Mouse (Mus musculus) intestine, embryonic 16.5 days (tissue): ENCODE results near the gene Zc3h15. TPM values are rescaled to one million over a fixed set of nuclear protein-coding genes. Genes with fewer than 3 reads are reported as not detected.

Experiments
- ATAC-seq: fragments of 200-750 bp; cut with Nextera tagmentation; 2 replicates; pipeline ENCODE4 v1.8.0; 2017; ENCODE audit warnings: moderate TSS enrichment, moderate library complexity
- H3K27ac ChIP-seq: fragments of 300-500 bp; sonication (generic); 2 replicates; pipeline ENCODE4 v1.5.1; 2014; ENCODE audit warnings: mild to moderate bottlenecking, low read length
- H3K27me3 ChIP-seq: fragments of 300-500 bp; sonication (generic); replicated peaks from 2 replicates; pipeline ENCODE4 v1.6.1; 2014; ENCODE audit warnings: low read length, control low read depth, mixed read lengths; ENCODE audit not compliant: control insufficient read depth, insufficient read depth
- H3K36me3 ChIP-seq: fragments of 300-500 bp; sonication (generic); 2 replicates; pipeline ENCODE4 v1.6.1; 2014; ENCODE audit warnings: low read length, control low read depth; ENCODE audit not compliant: control insufficient read depth, insufficient read depth
- H3K4me1 ChIP-seq: fragments of 300-500 bp; sonication (generic); 2 replicates; pipeline ENCODE4 v1.6.1; 2014; ENCODE audit warnings: low read length, control low read depth, mixed read lengths; ENCODE audit not compliant: control insufficient read depth, insufficient read depth
- H3K4me2 ChIP-seq: fragments of 300-500 bp; sonication (generic); 2 replicates; pipeline ENCODE4 v1.6.1; 2014; ENCODE audit warnings: low read depth, low read length, control low read depth
- H3K4me3 ChIP-seq: fragments of 300-500 bp; sonication (generic); 2 replicates; pipeline ENCODE4 v1.5.1; 2014; ENCODE audit warnings: mild to moderate bottlenecking, low read length
- H3K9ac ChIP-seq: fragments of 300-500 bp; sonication (generic); 2 replicates; pipeline ENCODE4 v1.6.1; 2014; ENCODE audit warnings: low read depth, low read length
- H3K9me3 ChIP-seq: fragments of 300-500 bp; sonication (generic); 2 replicates; pipeline ENCODE4 v1.6.1; 2016; ENCODE audit warnings: low read length, control low read depth; ENCODE audit not compliant: control insufficient read depth
- WGBS: fragments of 180-500 bp; shearing (Covaris S2); extraction: QIAGEN DNeasy Blood & Tissue Kit; methylation state at CpG from one replicate; pipeline ENCODE4 v1.1.7; 2014; 5-methylcytosine and 5-hydroxymethylcytosine counted together
- polyA plus RNA-seq: library from polyadenylated mRNA; unstranded; fragments of >200 nt; fragmentation: Nextera tagmentation; extraction: Ambion mirVana; gene quantifications from 2 replicates; pipeline ENCODE4 v1.2.1, GENCODE M21; 2015

The Zc3h15 gene
- polyA plus RNA-seq, result 99.0 and 113 TPM in 2 replicates

DNA sequence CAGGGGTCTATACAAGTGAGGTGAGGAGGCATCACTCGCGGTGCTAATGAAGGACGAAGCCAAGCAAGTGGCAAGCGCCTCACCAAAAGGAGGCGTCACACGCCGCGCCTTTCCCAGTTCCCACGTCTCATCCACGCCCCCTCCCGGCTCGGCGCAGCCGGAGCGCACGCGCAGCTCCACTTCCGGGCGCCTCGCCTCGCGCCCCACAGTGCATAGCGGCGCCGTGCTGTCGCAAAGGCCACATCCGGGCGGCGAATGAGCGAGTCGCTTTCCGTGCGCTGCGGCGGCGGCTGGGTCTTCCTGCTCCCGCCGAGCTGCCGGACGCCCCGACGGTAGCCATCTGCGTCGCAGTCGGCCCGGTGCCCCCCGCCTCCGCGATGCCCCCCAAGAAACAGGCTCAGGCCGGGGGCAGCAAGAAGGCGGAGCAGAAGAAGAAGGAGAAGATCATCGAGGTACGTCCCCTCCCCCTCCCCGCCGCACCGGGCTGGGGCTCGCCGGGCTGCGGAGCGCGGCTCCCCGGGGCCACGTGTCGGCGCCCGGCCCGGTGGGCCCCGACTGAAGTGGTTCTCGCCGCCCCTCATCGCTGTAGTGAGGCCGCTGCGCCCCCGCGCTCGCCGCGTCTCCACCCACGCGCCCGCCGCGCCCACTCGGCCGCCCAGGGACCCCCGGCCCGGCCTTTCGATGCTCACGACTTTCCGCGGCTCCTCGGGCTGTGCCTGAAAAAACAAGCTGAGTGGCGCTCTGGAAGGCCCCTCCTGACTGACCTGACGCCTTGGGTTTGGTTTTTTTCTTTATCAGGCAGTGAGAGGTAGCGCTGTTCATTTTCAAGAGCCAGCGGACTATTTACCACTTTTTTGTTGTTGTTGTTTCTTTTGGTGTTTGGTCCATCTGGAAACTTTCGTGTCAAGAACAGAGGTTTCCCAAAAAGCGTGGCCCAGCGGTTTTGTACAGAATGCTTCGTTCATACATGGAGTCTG is at the start of gene Zc3h15:
TSS of gene Zc3h15 (plus strand) at position 160 of the 977 bp plus-strand sequence.
- Histone ChIP-seq H3K9me3 (no peaks in the 10 kb centered on the region), H3K4me3 (peak within 1 kb of the TSS; percentile 78), H3K36me3 (no peaks in the 10 kb centered on the region), H3K4me2 (peak within 1 kb of the TSS; percentile 73), H3K4me1 (peaks cover 12% of the 10 kb centered on the region), H3K27ac (peak within 1 kb of the TSS; percentile 89), H3K9ac (peak within 1 kb of the TSS; percentile 94), H3K27me3 (no peaks in the 10 kb centered on the region)
- whole genome bisulfite sequencing, result under 1% methylated on average over 89 of the region's 100 CpGs
- peak; percentile 99 for ATAC-seq

DNA sequence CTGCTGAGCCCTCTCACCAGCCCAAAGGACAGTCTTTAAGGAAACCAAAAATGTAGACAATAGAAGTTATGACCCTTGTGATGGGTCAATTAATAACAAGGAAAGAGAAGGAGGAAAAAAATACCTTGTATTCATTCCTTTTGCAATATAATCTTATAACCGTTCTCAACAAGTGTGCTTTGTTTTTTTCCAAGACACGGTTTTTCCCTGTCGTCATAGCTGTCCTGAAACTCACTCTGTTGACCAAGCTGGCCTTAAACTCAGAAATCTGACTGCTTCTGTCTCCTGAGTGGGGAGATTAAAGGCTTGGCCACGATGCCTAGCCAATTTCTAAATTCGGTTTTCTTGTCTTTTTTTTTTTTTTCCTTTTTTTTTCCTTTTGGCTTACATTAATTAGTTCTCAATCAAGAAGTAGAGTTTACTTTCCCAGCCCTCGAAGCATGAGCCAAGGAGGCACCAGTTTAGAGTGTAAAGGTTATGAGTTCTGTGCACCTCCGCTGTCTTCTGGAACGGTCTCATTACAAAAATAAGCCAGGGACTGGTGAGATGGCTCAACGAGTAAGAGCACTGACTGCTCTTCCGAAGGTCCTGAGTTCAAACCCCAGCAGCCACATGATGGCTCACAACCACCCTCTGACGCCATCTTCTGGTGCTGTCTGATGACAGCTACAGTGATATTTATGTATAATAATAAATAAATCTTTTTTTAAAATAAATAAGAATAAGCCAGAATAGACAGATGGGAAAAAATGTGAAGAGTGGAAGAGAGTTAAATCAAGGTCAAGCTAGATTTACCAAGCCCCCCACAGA is 23.5 kb upstream of the Zc3h15 start:
- 87% methylated on average over 11 of the region's 11 CpGs for WGBS
- Histone ChIP-seq H3K36me3 (no peaks in the 10 kb centered on the region), H3K4me1 (no peaks in the 10 kb centered on the region; the same call in 1 of the 2 replicates), H3K4me3 (no peak overlapping the region), H3K4me2 (no peak overlapping the region), H3K27me3 (no peaks in the 10 kb centered on the region), H3K27ac (no peak overlapping the region), H3K9me3 (no peaks in the 10 kb centered on the region), H3K9ac (no peak overlapping the region)
- ATAC-seq, result no peak

DNA sequence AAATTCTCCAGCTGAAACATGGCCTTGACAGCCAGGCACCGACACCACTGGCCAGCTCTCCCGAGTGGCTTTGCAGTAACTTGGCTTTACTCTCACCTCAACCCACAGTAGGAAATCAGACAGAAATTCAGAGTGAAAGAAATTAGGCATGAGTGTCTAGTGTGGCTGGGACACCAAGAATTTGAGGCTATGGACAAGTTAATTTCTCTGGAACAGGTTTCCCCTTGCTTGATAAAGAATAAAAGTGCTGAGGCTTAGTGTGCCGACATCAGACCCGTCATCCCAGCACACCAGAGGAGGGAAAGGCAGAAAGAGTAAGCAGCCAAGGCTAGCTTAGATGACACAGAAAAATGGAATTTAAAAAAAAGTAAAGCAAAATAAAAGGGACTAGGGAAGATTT is 22.7 kb upstream of the Zc3h15 start:
- WGBS, result 89% methylated on average over 4 of the region's 4 CpGs

DNA sequence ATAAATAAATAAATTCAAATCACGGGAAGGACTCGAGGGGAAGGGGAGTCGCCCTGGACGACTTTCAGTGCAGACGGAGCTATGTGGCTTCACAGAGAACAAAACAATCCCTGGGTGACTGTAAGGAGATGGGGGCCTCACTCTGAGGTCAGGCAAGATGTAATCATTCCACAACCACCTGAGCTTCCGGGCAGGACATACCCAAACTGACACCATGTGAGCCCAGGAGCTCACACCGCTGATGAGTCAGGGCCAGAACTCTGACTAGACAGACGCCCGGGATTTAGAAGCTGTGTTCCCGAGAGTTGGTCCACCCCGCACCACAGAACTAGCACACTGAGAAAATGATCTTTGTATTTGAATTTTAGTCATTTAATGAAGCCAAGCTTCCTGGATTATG is 21.4 kb upstream of the Zc3h15 start:
- Histone ChIP-seq H3K27me3 (no peaks in the 10 kb centered on the region), H3K9me3 (no peaks in the 10 kb centered on the region), H3K36me3 (no peaks in the 10 kb centered on the region), H3K4me3 (no peak overlapping the region), H3K27ac (no peak overlapping the region), H3K4me1 (no peaks in the 10 kb centered on the region; the same call in 1 of the 2 replicates), H3K4me2 (no peak overlapping the region), H3K9ac (no peak overlapping the region)
- no peak for ATAC-seq
- 40% methylated on average over 11 of the region's 11 CpGs for WGBS

More for the DNA sequence above, 22.7 kb upstream of the Zc3h15 start:
- H3K27me3 ChIP-seq, result no peaks in the 10 kb centered on the region
- no peaks in the 10 kb centered on the region for H3K9me3 ChIP-seq
- H3K4me2 ChIP-seq, result no peak overlapping the region
- H3K4me3 ChIP-seq, result no peak overlapping the region
- H3K36me3 ChIP-seq, result no peaks in the 10 kb centered on the region
- H3K27ac ChIP-seq, result no peak overlapping the region
- ATAC-seq, result no peak
- H3K4me1 ChIP-seq, result no peaks in the 10 kb centered on the region; the same call in 1 of the 2 replicates
- H3K9ac ChIP-seq, result no peak overlapping the region

DNA sequence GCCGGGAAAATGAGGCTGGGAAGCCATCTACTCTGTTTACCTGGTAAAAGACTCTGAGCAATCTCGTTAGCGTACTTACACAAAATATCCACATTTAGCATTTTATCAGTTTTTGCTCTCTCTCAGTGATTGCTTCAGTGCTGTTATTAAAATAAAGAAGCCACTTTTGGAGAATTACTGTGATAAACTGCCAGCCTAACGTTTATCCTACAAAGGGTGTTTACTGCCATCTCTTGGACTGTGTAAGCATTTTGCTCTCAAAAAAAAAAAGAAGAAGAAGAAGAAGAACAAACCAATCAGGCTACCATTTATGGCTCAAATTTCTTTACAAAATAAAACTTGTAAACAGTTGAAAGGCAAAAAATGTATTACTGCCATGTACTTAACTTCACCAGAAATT is 20.2 kb upstream of the Zc3h15 start:
- no peak for ATAC-seq
- Histone ChIP-seq H3K36me3 (no peaks in the 10 kb centered on the region), H3K9me3 (no peaks in the 10 kb centered on the region), H3K27ac (no peak overlapping the region), H3K9ac (no peak overlapping the region), H3K27me3 (no peaks in the 10 kb centered on the region), H3K4me1 (no peaks in the 10 kb centered on the region; the same call in 1 of the 2 replicates), H3K4me2 (no peak overlapping the region), H3K4me3 (no peak overlapping the region)
- 62% methylated on average over 4 of the region's 4 CpGs for WGBS

DNA sequence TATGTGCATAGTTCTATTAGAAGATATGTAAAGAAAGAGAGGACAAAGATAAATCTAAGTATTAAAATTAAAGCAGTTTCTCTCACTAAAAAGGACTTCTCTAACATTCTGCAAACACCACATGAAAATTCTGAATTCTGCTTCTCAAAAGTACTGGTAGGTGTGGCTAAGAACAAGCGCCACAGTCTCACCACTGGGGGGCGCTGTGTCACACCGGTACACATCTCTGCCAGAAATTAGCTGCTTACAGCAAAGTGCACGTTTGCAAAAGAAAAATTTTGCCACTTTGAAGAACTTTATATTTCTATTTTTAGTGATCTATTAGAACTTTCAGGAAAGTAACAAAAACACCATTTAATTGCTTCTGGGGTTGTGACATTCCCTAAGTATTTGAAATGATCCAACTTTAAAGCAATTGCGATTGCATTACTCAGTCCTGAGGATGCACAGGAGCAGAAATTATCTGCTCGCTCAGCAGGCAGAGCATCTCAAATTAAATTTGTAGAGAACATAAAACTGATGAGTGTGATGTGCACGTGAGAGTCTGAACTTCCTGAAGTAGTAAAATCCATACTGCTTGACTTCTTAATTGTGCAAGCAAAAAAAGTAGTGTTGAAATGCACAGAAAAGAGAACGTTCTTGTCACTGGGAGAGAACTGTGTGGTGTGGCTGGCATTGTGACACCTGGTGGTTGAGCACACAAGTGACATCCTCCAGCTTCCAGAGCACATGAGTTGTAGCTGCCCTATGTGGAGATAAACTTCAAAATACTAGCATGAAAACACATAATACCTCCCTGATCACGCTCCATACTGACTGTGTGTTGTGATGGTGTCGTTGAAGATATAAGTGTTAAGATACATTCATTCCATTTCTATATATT is 18.8 kb upstream of the Zc3h15 start:
- Histone ChIP-seq H3K9ac (no peak overlapping the region), H3K27ac (no peak overlapping the region), H3K9me3 (no peaks in the 10 kb centered on the region), H3K4me2 (no peak overlapping the region), H3K4me3 (no peak overlapping the region), H3K4me1 (no peaks in the 10 kb centered on the region; the same call in 1 of the 2 replicates), H3K36me3 (no peaks in the 10 kb centered on the region), H3K27me3 (no peaks in the 10 kb centered on the region)
- WGBS, result 28% methylated on average over 10 of the region's 10 CpGs
- 0 out of 2 replicates have a peak, but pooled peaks have one; percentile 46 for ATAC-seq

DNA sequence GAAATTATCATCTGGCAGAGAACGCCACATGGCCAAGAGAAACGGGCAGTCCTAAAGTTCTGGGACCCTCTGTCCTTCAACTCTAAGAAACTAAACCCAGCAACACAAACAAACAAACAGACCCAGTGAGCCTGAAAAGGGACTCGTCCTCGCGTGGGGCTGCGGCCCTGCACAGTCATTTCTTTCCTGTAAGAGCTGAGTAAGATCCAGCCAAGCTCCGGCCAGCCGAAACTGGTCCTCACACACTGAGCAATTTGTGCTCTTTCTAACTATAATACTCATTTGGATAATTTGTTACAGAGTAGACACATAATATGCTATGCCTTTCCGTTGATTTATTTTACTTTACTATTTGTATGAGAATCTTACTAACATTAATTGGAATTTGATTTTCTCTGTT is 17.4 kb upstream of the Zc3h15 start:
- no peak overlapping the region for H3K9ac ChIP-seq
- H3K9me3 ChIP-seq, result no peaks in the 10 kb centered on the region
- no peak overlapping the region for H3K4me3 ChIP-seq
- no peaks in the 10 kb centered on the region for H3K36me3 ChIP-seq
- no peaks in the 10 kb centered on the region for H3K27me3 ChIP-seq
- H3K27ac ChIP-seq, result no peak overlapping the region
- 87% methylated on average over 9 of the region's 9 CpGs for WGBS
- no peaks in the 10 kb centered on the region; the same call in 1 of the 2 replicates for H3K4me1 ChIP-seq
- H3K4me2 ChIP-seq, result no peak overlapping the region
- ATAC-seq, result no peak

DNA sequence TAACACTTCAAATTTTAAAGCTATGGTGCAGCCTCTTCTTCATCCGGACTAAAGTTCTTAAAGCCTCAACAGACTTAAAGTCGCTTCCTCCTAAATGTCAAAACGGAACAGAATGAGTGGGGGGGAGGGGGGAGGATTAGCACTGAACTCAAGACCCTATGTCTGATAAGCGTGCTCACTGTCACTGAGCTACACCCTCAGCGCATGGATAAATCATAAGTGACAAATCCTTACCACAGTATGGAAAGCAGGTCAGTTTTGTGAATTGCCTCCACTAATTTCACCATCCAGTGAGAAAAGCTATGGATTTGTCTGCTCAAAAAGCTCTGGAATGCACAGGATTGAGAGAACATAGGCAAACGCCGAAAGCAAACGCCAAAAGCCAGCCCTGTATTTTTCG is 16.7 kb upstream of the Zc3h15 start:
- Histone ChIP-seq H3K36me3 (no peaks in the 10 kb centered on the region), H3K9me3 (no peaks in the 10 kb centered on the region), H3K27ac (no peak overlapping the region), H3K9ac (no peak overlapping the region), H3K4me1 (no peaks in the 10 kb centered on the region; the same call in 1 of the 2 replicates), H3K27me3 (no peaks in the 10 kb centered on the region), H3K4me3 (no peak overlapping the region), H3K4me2 (no peak overlapping the region)
- 80% methylated on average over 9 of the region's 9 CpGs for WGBS
- ATAC-seq, result no peak
